Mouse (Mus musculus) brain, embryonic 14.5 days (tissue): ENCODE data around the gene Zzz3. TPM values are rescaled to one million over a fixed set of nuclear protein-coding genes. Genes with fewer than 3 reads are reported as not detected.
"Not testable (repeated sequence)": the region's sequence is repeated elsewhere in the genome, so short reads cannot be mapped to it uniquely, and the experiment has no call there.

ENCODE experiments used
- DNase-seq: peaks from one replicate; pipeline ENCODE4 v3.0.0-alpha.2; 2011; ENCODE audit warnings: low read depth
- CTCF ChIP-seq: fragments of 200-500 bp; IDR thresholded peaks from 2 replicates; pipeline ENCODE4 v1.5.1; 2012; ENCODE audit warnings: inconsistent platforms, mild to moderate bottlenecking, moderate library complexity, borderline replicate concordance; ENCODE audit not compliant: insufficient read depth, insufficient read length; ENCODE audit errors: extremely low read depth
- POLR2A ChIP-seq: fragments of 200-500 bp; IDR thresholded peaks from 2 replicates; pipeline ENCODE4 v1.6.1; 2012; ENCODE audit warnings: mild to moderate bottlenecking, inconsistent platforms, borderline replicate concordance; ENCODE audit not compliant: poor library complexity, insufficient read depth, insufficient read length, severe bottlenecking; ENCODE audit errors: extremely low read depth
- polyA plus RNA-seq: library from polyadenylated mRNA; depleted of rRNA; stranded (reverse); fragments of >200 nt; gene quantifications from 2 replicates; pipeline ENCODE4 v1.2.3, GENCODE M21; 2012

Gene Zzz3
- polyA plus RNA-seq, 1 experiment = 33.7 TPM

DNA sequence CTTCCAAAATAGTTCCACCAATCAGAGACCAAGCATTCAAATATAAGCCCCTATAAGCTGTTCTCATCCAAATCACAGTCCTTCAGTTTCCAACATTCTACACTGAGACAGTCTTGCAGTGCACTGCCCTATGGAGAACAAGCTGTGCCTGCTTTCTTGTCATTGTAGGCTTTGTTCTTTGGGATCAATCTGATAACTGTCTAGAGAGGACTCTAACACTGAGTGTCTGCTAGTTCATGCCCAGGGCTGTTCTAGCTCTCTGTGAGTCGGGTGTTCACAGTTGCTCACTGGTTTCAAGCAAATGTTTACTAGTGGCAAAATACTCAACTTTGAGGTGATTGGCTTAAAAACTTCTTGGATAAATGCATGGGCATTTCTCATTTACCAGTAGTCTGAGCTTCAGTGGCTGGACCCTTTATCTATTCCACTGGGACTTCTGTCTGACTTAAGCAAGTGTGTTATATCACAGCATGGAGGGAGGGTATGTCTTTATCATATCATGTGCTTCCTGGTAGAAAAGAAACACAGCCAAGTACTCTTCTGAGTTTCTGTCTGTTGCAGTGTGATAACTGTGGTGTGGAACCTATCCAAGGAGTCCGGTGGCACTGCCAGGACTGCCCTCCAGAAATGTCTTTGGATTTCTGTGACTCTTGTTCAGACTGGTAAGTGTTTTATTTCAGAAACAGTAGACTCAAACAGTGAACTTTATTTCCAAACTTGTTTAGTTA lies 62.2 kb downstream of the Zzz3 start:
- DNase-seq = no peak
- TF ChIP-seq POLR2A (no peak), CTCF (no peak)

DNA sequence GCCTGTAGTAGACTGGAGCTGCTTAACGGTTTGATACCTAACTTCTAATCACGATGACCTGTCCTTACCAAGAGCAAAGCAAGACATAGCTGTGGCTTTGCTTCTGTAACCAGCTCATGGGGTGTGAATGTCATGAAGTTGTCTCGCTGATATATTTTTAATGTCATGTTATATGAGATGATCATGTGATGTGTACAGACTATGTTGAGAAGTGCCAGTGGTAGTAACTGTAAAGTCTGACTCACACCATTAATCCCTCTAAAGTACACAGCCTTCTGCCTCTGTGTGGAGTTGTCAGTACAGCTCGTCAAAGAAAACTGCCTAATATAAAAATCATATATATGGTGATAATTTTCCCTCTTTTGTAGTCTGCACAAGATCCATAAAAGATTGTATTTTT lies 63.6 kb downstream of the Zzz3 start:
- DNase-seq = not testable (repeated sequence)

DNA sequence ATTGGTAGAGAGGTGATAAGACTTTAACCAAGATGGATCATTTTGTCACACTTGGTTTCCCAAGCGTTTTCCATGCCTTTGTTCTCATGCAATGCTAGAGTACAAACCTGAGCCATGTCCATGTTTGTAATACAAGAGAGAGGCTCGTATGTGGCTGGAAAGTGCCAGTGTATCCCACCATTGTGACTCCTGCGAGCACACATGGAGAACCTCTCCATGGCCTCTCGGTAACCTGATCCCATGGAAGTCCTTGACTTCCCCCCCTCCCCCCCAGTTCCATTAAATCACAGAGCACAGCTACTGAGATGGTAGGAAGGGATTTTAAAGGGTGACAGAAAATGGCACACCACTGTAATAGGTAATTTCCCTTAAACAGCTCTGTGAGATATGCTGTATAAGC lies 65.5 kb downstream of the Zzz3 start:
- no peak for TF ChIP-seq POLR2A
- TF ChIP-seq CTCF = no peak

DNA sequence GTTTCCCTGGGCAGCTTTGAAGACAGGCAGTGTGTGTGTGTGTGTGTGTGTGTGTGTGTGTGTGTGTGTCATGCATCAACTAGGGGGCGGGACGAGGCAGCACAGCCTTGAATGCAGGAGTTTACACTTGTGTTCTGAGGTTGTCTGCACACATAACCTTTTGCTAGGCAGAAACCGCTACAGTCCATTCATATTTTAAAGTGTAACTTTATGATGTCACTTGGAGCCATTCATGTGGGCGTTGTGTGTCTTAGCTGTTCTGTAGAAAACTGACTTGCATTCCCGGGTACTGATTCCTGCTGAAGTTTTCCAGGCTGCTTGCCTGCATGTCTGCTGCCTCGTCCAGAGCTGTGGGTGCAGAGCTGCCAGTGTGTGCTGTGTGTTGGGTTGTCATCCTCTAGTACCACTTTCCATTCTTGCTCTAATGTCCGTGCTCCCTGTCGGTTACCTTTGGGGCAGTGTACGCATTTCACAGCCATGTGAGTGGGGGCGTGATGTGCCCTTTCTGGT lies 66.8 kb downstream of the Zzz3 start:
- DNase-seq = no peak
- TF ChIP-seq POLR2A = no peak
- TF ChIP-seq CTCF = no peak

More for the DNA sequence above, 65.5 kb downstream of the Zzz3 start:
- DNase-seq = no peak

DNA sequence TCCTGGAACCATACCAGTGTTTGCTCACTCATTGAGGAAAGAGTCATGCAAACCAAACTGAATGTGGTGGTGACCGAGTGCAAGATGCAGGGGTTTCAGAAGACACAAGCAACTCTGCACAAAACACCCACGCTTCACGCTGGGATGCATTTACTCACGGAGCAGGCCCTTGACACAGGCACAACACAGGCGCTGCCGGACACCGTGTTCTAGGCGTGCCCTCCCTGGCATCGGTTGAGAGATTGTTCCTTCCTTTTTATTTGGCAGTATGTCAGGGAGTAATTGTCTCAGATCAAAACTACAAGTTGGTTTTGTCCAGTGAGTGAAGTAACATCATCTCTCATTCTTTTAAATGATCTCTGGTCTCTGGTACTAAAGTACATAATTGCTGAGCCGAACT lies 67.6 kb downstream of the Zzz3 start:
- TF ChIP-seq CTCF = no peak
- no peak for TF ChIP-seq POLR2A
- DNase-seq = no peak

DNA sequence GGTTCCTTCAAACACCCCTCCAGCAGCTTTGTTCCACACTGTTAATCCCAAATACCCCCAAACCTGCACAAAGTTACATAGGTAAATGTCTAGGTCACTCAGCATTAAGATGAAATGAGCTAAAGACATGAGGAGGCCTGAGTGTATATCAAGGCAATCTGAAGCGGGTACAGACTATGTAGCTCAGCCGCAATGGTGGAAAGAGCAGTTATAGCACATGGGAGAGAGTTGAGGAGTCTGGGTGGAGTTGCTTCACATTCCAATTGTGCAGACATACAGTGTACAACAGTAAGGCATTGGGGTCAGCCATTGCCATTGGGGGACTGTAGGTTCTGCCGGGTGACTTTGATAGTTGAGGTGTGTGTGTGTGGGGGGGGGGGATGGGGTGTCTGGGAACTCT lies 69.2 kb downstream of the Zzz3 start:
- TF ChIP-seq CTCF = no peak
- no peak for TF ChIP-seq POLR2A
- no peak for DNase-seq

DNA sequence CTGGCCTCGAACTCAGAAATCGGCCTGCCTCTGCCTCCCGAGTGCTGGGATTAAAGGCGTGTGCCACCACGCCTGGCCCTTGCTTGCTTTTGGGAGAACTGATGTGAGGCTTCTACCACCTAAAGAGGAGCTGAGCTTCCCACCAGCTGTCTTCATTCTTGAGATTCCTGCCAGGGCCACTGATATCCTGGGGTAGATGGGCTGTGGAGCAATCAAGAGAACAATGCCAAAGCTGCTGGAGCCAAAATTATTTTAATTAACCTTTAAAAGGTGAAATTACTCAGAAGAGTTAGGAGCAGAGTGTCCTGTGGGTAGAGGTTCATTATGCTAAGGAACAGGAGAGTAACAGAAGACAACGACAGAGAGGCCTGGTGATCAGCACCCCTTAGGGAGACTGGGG lies 70.1 kb downstream of the Zzz3 start:
- no peak for TF ChIP-seq POLR2A
- TF ChIP-seq CTCF = no peak

DNA sequence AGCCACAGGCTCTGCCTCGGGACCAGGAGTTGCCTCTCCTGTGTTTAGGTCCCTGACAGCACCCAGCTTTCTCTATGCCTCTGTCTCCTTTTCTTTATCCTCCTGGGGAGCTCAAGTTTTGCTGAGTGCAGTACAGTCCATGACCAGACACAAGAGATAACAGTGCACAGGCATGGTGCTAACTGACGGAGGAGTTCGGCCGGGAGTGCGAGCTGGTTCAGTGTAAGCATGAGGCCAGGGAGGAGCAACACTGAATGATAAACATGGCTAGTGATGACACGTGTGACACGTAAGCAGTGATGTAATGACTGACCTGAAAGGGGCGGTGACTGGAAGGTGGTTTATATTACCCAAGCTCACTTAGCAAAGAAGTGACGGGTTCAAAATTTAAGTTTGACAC lies 71.6 kb downstream of the Zzz3 start:
- DNase-seq = no peak
- TF ChIP-seq CTCF = no peak

More for the DNA sequence above, 70.1 kb downstream of the Zzz3 start:
- no peak for DNase-seq

DNA sequence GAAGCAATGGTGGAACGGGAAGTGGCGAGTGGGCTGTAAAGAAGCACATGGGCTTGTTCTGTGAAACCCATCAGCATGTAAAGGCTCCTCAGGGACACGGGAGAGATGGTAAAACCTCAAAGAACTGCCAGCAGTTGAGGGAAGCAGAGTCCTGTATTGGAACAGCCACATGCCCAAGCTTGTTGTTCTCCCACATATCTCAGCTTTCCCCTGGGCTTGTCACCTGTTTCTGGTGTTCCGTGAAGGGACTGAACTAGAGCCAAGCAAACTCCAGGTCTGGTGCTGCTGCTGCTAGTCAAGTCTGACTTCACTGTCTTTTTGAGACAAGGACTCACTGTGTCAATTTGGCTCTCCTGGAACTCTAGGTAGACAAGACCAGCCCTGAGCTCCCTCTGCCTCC lies 72.0 kb downstream of the Zzz3 start:
- DNase-seq = no peak
- TF ChIP-seq POLR2A = no peak
- TF ChIP-seq CTCF = no peak

DNA sequence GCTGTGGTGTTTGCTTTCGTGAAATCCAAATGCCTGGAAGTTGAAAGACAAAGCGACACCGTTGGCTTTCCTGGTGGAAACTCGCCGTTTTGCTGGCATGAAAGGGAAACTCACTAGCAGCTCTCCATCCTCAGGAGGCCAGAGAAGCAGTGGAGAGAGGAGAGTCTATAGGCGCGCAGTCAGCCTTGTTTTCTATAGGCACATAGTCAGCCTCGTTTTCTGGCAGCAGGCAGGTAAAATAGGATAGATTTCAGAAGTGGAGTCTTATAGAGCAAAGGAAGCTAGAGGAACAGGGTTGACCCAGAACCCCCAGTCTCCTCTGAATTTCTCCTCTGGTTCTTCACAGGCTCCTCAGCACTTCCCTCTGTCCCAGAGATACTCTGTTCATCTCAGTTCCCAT lies 72.8 kb downstream of the Zzz3 start:
- DNase-seq = no peak
- no peak for TF ChIP-seq CTCF
- no peak for TF ChIP-seq POLR2A

DNA sequence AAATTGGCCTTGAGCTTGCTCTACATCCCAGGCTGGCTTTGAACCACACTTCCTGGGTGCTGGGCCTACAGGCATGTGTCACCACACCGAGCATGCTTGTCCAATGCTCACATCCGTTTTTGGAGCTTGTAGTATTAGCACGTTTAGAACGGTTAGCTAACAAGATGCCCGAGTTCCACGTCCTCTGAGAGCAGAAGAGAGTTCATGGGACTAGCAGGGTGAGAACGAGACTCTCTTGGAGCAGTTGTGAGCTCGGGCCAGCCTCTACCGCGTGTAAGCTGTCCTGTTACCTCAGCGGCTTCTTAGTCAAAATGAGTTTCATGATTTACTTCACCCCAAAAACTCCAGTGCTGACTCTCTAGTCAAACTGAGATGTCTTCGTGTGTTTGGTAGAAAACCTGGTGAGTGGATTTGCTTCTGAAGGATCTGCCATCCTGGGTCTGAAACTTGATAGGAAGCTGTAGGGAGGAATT lies 73.3 kb downstream of the Zzz3 start:
- no peak for DNase-seq
- no peak for TF ChIP-seq POLR2A

DNA sequence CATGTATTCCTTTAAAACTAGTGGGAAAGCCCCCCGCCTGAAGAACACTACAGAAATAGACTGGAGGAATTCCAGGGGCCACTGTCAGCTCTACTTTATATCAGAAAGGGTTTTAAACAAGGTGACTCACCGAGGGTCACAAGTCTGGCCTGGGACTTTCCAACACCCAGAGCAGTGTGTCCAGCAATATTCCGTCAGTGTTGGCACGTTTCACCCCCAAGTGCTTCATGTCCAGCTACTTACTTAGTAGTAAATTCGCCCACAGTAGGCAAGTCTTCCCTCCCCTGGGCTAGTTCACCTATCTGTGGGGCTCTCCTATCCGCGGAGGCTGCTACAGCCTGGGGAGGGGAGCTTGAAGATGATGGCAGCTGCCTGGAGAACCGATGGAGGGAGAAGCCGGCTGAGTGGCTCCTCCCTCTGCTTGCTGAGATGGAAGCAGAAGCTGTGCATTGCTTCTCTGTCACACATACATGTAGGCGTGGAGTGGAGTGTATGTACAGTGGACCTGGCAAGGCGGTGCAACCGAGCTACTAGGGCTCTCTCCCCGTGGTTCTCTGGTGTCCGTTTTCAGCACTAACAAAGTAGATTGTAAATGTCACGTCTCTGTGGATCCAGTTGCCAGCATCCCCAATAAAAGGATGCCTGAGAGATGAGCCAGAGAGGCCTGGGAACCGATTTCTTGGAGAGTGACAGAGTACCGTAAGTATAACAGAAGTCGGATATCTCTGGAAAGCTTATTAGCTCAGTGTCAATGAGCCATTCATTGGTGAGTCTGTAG lies 74.3 kb downstream of the Zzz3 start:
- no peak for DNase-seq
- TF ChIP-seq POLR2A (no peak), CTCF (no peak)

DNA sequence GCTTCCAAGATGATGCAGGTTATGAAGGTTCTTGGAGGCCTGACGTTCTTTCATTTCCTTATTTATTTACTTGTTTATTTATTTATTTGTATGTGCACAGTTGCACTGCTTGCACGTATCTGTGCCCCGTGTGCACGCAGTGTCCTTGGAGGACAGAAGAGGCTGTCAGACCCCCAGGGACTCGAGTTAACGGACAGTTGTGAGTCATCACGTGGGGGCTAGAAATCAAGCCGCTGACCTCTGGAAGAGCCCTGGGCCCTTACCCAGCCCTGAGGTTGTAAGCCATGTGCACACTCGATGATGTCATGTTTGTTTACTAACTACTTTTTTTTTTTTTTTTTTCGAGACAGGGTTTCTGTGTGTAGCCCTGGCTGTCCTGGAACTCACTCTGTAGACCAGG lies 75.1 kb downstream of the Zzz3 start:
- no peak for DNase-seq
- no peak for TF ChIP-seq CTCF
- no peak for TF ChIP-seq POLR2A

DNA sequence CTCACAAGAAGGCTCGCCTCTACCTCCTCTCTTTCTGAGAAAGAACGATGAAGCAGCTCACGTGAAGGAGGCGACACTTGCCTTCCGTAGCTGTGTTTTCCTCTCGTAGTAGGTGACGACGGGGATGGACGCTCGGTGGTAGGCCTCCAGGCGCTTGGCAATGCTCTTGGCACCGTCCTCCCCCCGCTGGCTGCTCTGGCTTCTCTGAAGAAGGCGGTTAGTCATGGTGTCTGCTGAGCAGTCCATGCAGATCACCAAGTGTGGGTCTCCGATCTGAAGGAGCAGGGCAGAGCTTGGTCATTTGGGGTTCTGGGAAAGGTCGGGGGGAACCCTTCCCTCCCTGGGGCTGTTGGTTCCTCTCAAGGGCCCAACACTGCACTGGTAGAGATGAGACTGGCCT lies 77.4 kb downstream of the Zzz3 start:
- no peak for DNase-seq
- TF ChIP-seq POLR2A = no peak
- no peak for TF ChIP-seq CTCF
